Mouse (Mus musculus) forebrain, embryonic 12.5 days (tissue): ENCODE measurements around the gene Slc25a29. TPM values are rescaled to one million over a fixed set of nuclear protein-coding genes. Genes with fewer than 3 reads are reported as not detected.

ENCODE experiments used
- ATAC-seq: fragments of 200-750 bp; cut with Nextera tagmentation; 2 replicates; pipeline ENCODE4 v1.8.0; 2017; ENCODE audit warnings: moderate TSS enrichment; ENCODE audit not compliant: low FRiP score
- H3K27ac ChIP-seq: fragments of 300-500 bp; sonication (generic); 2 replicates; pipeline ENCODE4 v1.5.1; 2016; ENCODE audit warnings: mild to moderate bottlenecking
- H3K27me3 ChIP-seq: fragments of 300-500 bp; sonication (generic); 2 replicates; pipeline ENCODE4 v1.6.1; 2016; ENCODE audit warnings: mild to moderate bottlenecking
- H3K36me3 ChIP-seq: fragments of 300-500 bp; sonication (generic); replicated peaks from 2 replicates; pipeline ENCODE4 v1.6.1; 2016; ENCODE audit warnings: mild to moderate bottlenecking
- H3K4me1 ChIP-seq: fragments of 300-500 bp; sonication (generic); 2 replicates; pipeline ENCODE4 v1.6.1; 2016
- H3K4me2 ChIP-seq: fragments of 300-500 bp; sonication (generic); 2 replicates; pipeline ENCODE4 v1.6.1; 2016; ENCODE audit warnings: mild to moderate bottlenecking, moderate library complexity
- H3K4me3 ChIP-seq: fragments of 300-500 bp; sonication (generic); replicated peaks from 2 replicates; pipeline ENCODE4 v1.5.1; 2016; ENCODE audit warnings: mild to moderate bottlenecking
- H3K9ac ChIP-seq: fragments of 300-500 bp; sonication (generic); 2 replicates; pipeline ENCODE4 v1.6.1; 2016; ENCODE audit warnings: mild to moderate bottlenecking
- H3K9me3 ChIP-seq: fragments of 300-500 bp; sonication (generic); 2 replicates; pipeline ENCODE4 v1.6.1; 2016
- WGBS: fragments of 180-500 bp; shearing (Covaris S2); methylation state at CpG from one replicate; pipeline ENCODE4 v1.1.7; 2016; 5-methylcytosine and 5-hydroxymethylcytosine counted together
- polyA plus RNA-seq: library from polyadenylated mRNA; unstranded; fragments of >200 nt; fragmentation: Nextera tagmentation; extraction: Ambion mirVana; gene quantifications from 2 replicates; pipeline ENCODE4 v1.2.1, GENCODE M21; 2016

The Slc25a29 gene
- polyA plus RNA-seq, 1 experiment from 2014 or later = 15.8 TPM

DNA sequence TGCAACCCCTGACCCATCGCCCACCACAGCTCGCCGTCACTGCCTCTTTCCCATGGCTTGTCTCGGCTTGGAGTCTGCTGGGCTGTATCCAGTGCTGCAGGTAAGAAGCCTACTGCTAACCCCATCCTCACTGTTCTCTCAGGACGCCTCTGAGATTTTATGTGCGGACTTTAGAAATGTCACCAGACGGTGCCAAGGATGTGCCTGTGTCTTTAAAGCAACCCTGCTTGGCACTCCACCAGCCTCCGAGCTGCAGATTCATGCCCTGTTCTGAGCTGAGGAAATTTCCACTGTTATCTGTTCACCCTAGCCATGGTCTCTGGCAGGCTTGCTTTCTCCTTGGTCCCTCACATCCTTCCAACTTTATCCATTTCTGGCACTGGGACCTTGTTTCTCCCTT, 2.8 kb downstream of the Slc25a29 start:
- Histone ChIP-seq H3K27ac (no peak overlapping the region), H3K4me2 (no peak overlapping the region), H3K27me3 (peaks cover 12% of the 10 kb centered on the region; the same call in 1 of the 2 replicates), H3K4me3 (no peak overlapping the region), H3K9me3 (no peaks in the 10 kb centered on the region), H3K36me3 (peaks cover 6% of the 10 kb centered on the region), H3K4me1 (peaks cover 43% of the 10 kb centered on the region), H3K9ac (no peak overlapping the region)
- no peak for ATAC-seq
- 92% methylated on average over 8 of the region's 8 CpGs for WGBS

DNA sequence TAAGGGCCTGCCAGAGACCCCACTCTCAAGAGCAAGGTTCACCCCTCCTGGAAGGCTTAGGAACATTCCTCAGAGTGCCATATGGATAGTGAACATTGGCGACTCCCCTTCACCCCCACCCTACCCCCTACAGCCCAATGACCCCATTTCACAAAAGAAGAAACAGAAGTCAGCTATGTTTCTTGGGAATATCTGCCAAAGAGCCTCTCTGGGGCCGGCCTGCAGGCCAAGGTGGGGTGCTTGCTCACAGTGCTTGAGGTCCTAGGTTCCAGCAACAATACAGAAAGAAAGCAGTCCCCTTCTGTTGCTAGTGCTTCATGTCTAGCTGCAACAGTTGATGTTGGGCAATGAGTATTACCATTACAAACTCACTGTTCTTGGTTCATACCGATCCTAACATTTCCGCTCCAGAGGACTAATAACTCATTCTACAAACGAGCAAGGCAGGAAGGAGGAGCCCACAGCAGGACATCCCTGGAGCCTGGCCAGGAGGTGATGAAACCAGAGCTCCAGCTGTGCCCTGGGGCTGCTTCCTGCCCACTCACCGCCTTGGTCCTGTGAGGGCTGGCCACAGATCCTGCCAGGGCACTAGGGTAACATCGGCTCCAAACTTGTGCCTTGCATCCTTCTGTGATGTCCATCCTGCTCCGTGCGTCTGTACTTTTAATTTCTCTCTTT, 3.6 kb downstream of the Slc25a29 start:
- H3K9me3 ChIP-seq = no peaks in the 10 kb centered on the region
- 69% methylated on average over 9 of the region's 9 CpGs for WGBS
- H3K27ac ChIP-seq = no peak overlapping the region
- H3K27me3 ChIP-seq = peaks cover 12% of the 10 kb centered on the region; the same call in 1 of the 2 replicates
- H3K36me3 ChIP-seq = peaks cover 12% of the 10 kb centered on the region
- ATAC-seq = no peak
- H3K4me1 ChIP-seq = peaks cover 35% of the 10 kb centered on the region
- no peak overlapping the region for H3K4me2 ChIP-seq
- no peak overlapping the region for H3K9ac ChIP-seq
- H3K4me3 ChIP-seq = no peak overlapping the region

DNA sequence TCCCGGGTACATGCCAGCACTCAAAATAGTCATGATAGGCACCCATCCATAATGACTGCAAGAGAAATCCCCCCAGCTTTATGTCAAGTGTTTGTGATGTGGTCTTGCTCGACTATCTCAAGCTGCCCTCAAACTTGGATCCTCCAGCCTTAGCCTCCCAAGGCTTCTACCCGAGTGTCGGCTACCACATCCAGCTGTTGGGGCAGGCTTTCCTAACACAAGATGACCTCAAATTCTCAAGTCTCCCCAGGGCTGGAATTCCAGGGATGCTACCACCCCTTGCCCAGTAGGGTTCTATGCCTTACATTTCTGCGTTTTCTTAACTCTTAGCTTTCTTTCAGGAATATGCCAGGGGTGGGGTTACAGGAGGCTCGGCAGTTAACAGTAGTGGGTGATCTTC, 5.3 kb downstream of the Slc25a29 start:
- H3K36me3 ChIP-seq = peaks cover 24% of the 10 kb centered on the region
- peaks cover 23% of the 10 kb centered on the region for H3K4me1 ChIP-seq
- H3K9me3 ChIP-seq = no peaks in the 10 kb centered on the region
- 82% methylated on average over 6 of the region's 6 CpGs for WGBS
- no peak overlapping the region for H3K4me2 ChIP-seq
- no peak overlapping the region for H3K9ac ChIP-seq
- no peak overlapping the region for H3K4me3 ChIP-seq
- H3K27me3 ChIP-seq = peaks cover 12% of the 10 kb centered on the region; the same call in 1 of the 2 replicates
- no peak for ATAC-seq
- H3K27ac ChIP-seq = no peak overlapping the region

DNA sequence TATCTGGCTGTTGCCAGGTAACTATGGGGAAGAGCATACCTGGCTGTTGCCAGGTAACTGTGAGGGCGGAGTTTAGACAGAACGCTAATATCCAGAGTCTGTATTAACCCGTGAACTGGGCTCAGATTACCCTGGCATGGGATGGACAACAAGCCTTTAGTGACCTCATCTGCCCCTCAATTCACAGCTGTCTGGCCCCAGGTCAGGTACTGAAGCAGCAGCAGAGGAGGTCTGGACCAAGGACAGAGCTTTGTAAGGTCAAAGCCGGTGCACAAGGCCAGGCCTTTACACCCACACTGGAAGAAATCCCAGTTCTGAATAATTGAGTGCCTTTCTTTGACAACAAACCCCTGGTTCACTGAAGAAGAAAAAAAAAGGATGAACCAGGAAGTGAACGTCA, 6.0 kb downstream of the Slc25a29 start:
- peaks cover 11% of the 10 kb centered on the region; the same call in 1 of the 2 replicates for H3K27me3 ChIP-seq
- no peak overlapping the region for H3K4me2 ChIP-seq
- WGBS = 77% methylated on average over 5 of the region's 5 CpGs
- no peak for ATAC-seq
- no peaks in the 10 kb centered on the region for H3K9me3 ChIP-seq
- H3K36me3 ChIP-seq = peaks cover 24% of the 10 kb centered on the region
- H3K4me1 ChIP-seq = peaks cover 16% of the 10 kb centered on the region
- H3K27ac ChIP-seq = no peak overlapping the region
- no peak overlapping the region for H3K9ac ChIP-seq
- H3K4me3 ChIP-seq = no peak overlapping the region

GRCm38 (mm10) chr12:108827641-108828040, 8.0 kb downstream of the Slc25a29 start:
- Histone ChIP-seq H3K27ac (no peak overlapping the region), H3K36me3 (peaks cover 24% of the 10 kb centered on the region), H3K4me3 (no peak overlapping the region), H3K4me1 (peaks cover 6% of the 10 kb centered on the region), H3K4me2 (no peak overlapping the region), H3K9ac (no peak overlapping the region), H3K9me3 (no peaks in the 10 kb centered on the region), H3K27me3 (no peaks in the 10 kb centered on the region)
- WGBS = 95% methylated on average over 6 of the region's 6 CpGs
- ATAC-seq = no peak

- Histone ChIP-seq H3K27ac (no peak overlapping the region), H3K4me2 (no peak overlapping the region), H3K4me1 (peaks cover 2% of the 10 kb centered on the region), H3K9ac (no peak overlapping the region), H3K9me3 (no peaks in the 10 kb centered on the region), H3K36me3 (peaks cover 24% of the 10 kb centered on the region), H3K27me3 (no peaks in the 10 kb centered on the region), H3K4me3 (no peak overlapping the region)
- WGBS = 95% methylated on average over 28 of the region's 28 CpGs
- no peak for ATAC-seq
Measured at GRCm38 (mm10) chr12:108826958-108827535, 8.6 kb downstream of the Slc25a29 start.

- Histone ChIP-seq H3K27me3 (no peaks in the 10 kb centered on the region), H3K9me3 (no peaks in the 10 kb centered on the region), H3K27ac (no peak overlapping the region), H3K4me2 (no peak overlapping the region), H3K4me1 (no peaks in the 10 kb centered on the region; the same call in 1 of the 2 replicates), H3K36me3 (peaks cover 24% of the 10 kb centered on the region), H3K4me3 (no peak overlapping the region), H3K9ac (no peak overlapping the region)
- ATAC-seq = no peak
- WGBS = 91% methylated on average over 19 of the region's 19 CpGs
Measured at GRCm38 (mm10) chr12:108826282-108826957, 9.3 kb downstream of the Slc25a29 start.

DNA sequence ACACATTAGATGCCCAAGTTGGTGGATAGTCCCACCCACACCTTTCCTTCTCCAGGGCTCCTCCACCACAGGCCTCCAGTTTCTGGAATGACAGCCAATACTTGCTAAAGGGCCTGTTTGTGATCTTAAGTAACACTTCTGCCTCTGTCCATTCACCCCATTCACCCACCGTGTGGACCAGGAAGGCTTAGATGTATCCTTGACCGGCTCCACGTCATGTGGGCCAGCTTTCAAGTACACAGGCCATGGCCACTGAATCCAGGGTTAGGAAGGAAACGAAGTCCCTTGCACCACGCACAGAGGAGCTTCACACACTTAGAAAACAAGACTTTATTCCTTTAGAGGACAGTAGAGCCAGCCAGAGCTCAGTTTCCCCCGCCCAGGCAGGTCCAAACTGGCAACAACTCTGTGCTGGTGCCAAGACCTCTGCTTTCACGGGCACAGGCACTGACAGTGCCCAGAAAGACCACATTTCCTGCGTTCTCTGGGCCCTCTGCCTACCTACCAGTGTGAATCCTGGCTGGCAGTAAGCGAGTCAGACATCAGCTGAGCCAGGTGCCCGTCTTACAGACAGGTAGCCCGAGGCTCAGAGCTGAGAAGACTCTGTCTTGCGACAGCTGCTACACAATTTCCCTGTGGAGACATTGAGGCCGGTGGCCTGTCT, 10.0 kb downstream of the Slc25a29 start:
- H3K4me2 ChIP-seq = no peak overlapping the region
- peaks cover 24% of the 10 kb centered on the region for H3K36me3 ChIP-seq
- 95% methylated on average over 13 of the region's 13 CpGs for WGBS
- no peaks in the 10 kb centered on the region for H3K27me3 ChIP-seq
- H3K9ac ChIP-seq = no peak overlapping the region
- H3K9me3 ChIP-seq = no peaks in the 10 kb centered on the region
- H3K27ac ChIP-seq = no peak overlapping the region
- no peaks in the 10 kb centered on the region; the same call in 1 of the 2 replicates for H3K4me1 ChIP-seq
- ATAC-seq = no peak
- no peak overlapping the region for H3K4me3 ChIP-seq

DNA sequence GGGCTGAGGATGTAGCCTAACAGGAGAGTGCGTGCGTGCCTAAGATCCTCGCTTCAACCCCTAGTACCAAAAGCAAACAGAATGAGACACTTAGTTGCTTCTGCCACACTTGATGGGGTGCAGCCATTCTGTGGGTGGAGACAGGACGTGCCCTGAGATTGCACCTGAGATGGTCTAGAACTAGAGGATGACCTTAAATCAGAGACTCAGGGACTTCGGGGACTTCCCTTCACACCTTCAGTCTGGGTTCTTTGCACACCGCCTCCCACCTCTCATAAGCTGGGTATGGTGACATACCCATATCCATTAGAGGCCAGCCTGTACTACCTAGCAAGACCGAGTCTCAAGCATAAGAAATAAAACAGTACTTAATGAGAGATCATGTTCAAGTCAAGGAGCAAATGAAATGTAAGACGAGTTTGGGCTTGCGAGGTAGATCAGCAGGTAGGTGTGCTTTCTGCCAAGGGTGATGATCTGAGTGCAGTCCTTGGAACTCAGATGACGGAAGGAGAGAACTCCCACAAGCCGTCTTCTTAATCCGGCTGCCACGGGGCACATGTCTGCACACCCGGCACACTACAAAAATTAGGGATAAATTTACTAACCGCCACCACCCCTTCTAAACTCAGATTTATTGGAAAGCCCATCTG, 11.3 kb downstream of the Slc25a29 start:
- no peak for ATAC-seq
- H3K4me3 ChIP-seq = no peak overlapping the region
- no peaks in the 10 kb centered on the region for H3K9me3 ChIP-seq
- no peaks in the 10 kb centered on the region; the same call in 1 of the 2 replicates for H3K4me1 ChIP-seq
- H3K27ac ChIP-seq = no peak overlapping the region
- H3K4me2 ChIP-seq = no peak overlapping the region
- H3K9ac ChIP-seq = no peak overlapping the region
- H3K36me3 ChIP-seq = peaks cover 24% of the 10 kb centered on the region
- no peaks in the 10 kb centered on the region for H3K27me3 ChIP-seq
- WGBS = 91% methylated on average over 15 of the region's 15 CpGs

GRCm38 (mm10) chr12:108823036-108823435, 12.6 kb downstream of the Slc25a29 start:
- Histone ChIP-seq H3K4me2 (no peak overlapping the region), H3K27ac (no peak overlapping the region), H3K4me3 (no peak overlapping the region), H3K36me3 (peaks cover 29% of the 10 kb centered on the region), H3K9me3 (no peaks in the 10 kb centered on the region), H3K9ac (no peak overlapping the region), H3K27me3 (no peaks in the 10 kb centered on the region), H3K4me1 (no peaks in the 10 kb centered on the region)
- 73% methylated on average over 8 of the region's 8 CpGs for WGBS
- ATAC-seq = no peak

DNA sequence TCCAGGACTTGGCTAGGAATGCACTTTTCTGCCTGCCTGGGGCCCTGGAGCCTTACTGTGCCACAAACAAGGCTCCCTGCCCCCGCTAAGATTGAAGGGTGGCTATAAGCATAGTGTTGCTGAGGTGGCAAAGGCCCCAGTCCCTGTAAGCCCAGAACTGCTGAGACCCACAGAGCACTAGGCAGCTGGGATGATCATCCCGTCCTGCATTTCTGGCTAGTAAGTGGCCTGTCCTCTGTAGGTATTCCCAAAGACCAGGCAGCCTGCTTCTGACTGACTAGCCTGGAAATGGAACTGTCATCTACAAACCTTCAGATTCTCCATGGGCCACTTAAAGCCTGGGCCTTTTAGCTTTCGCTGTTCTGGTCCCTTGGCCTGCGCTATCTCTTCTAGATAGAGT, 15.2 kb downstream of the Slc25a29 start:
- no peak overlapping the region for H3K4me2 ChIP-seq
- WGBS = 93% methylated on average over 4 of the region's 4 CpGs
- no peaks in the 10 kb centered on the region for H3K4me1 ChIP-seq

DNA sequence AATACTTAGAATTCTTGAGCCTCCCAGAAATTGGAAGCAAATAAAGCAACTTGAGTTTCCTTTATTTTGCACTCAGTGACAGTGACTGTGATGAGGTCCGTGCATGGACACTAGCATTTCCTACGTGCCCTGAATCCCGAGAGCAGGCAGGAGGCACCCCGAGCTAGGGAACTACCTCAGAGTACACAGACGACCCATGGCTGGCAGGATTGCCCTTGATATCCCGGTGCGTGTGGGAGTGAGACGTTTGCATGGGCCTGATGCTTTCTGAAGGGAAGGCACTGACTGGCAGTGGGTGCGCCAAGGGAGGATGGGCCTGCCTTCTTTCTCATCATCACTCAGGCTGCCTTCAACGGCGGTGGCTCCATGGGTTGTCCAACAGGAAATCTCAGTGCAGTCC, 19.1 kb downstream of the Slc25a29 start:
- Histone ChIP-seq H3K27me3 (no peaks in the 10 kb centered on the region), H3K4me3 (no peak overlapping the region), H3K4me1 (no peaks in the 10 kb centered on the region), H3K9me3 (no peaks in the 10 kb centered on the region), H3K27ac (no peak overlapping the region), H3K9ac (no peak overlapping the region), H3K4me2 (no peak overlapping the region), H3K36me3 (peaks cover 39% of the 10 kb centered on the region)
- ATAC-seq = no peak
- 90% methylated on average over 11 of the region's 11 CpGs for WGBS

More for the DNA sequence above, 15.2 kb downstream of the Slc25a29 start:
- no peaks in the 10 kb centered on the region for H3K9me3 ChIP-seq
- peaks cover 22% of the 10 kb centered on the region for H3K36me3 ChIP-seq
- H3K27ac ChIP-seq = no peak overlapping the region
- H3K27me3 ChIP-seq = no peaks in the 10 kb centered on the region
- no peak overlapping the region for H3K9ac ChIP-seq
- H3K4me3 ChIP-seq = no peak overlapping the region
- no peak for ATAC-seq
